Mouse (Mus musculus) v-Abl transformed pro-B cells (cell line): ENCODE results near the gene Dyrk3.
"Not testable (repeated sequence)": the region's sequence is repeated elsewhere in the genome, so short reads cannot be mapped to it uniquely, and the experiment has no call there.

Source experiments
- in situ Hi-C, 2 experiments: fragments of 400-800 bp; cut with MboI; formaldehyde crosslinking; loops; one replicate each; pipeline ENCODE4 v1.15.1; 2025; ENCODE audit not compliant: unreplicated experiment in 2 of 2

Gene Dyrk3

GRCm38 (mm10) chr1:131161091-131161490 is 23.0 kb upstream of the Dyrk3 start:
- in situ Hi-C loops, result no loop called here

- in situ Hi-C loops, result loop anchor here (5.0 to 10.0 kb wide), 2 partner anchors 37 to 55 kb away; no protein-coding TSS in a partner anchor
Observed at GRCm38 (mm10) chr1:131159573-131160327, 21.6 kb upstream of the Dyrk3 start.

GRCm38 (mm10) chr1:131155456-131155855 is 17.3 kb upstream of the Dyrk3 start:
- in situ Hi-C loops, result loop anchor here (5.0 to 10.0 kb wide), 2 partner anchors 33 to 51 kb away; no protein-coding TSS in a partner anchor

- in situ Hi-C loops, result loop anchor here in 1 of 2 experiments (10.0 kb wide), 1 partner anchor 48 kb away; no protein-coding TSS in a partner anchor
Observed at GRCm38 (mm10) chr1:131153018-131153629, 15.0 kb upstream of the Dyrk3 start, which contains the start of gene Eif2d. TSS of gene Eif2d (plus strand) at chr1:131153181.

- in situ Hi-C loops, result no loop called here
Observed at GRCm38 (mm10) chr1:131149496-131149895, 11.4 kb upstream of the Dyrk3 start.

GRCm38 (mm10) chr1:131146181-131146614 is 8.1 kb upstream of the Dyrk3 start:
- in situ Hi-C loops, result no loop called here

- in situ Hi-C loops, result not testable (repeated sequence)
Observed at GRCm38 (mm10) chr1:131145222-131145621, 7.1 kb upstream of the Dyrk3 start.

- in situ Hi-C loops, result no loop called here
Observed at GRCm38 (mm10) chr1:131142472-131142871, 4.3 kb upstream of the Dyrk3 start.

- in situ Hi-C loops, result no loop called here
Observed at GRCm38 (mm10) chr1:131141449-131141848, 3.3 kb upstream of the Dyrk3 start.

GRCm38 (mm10) chr1:131139102-131140095 is 1.3 kb upstream of the Dyrk3 start:
- in situ Hi-C loops, result no loop called here

GRCm38 (mm10) chr1:131137717-131138118 is 422 bp downstream of the Dyrk3 start:
- in situ Hi-C loops, result no loop called here

- in situ Hi-C loops, result no loop called here
Observed at GRCm38 (mm10) chr1:131137111-131137510, 1.0 kb downstream of the Dyrk3 start.

GRCm38 (mm10) chr1:131135960-131136629 is 2.0 kb downstream of the Dyrk3 start:
- in situ Hi-C loops, result no loop called here

- in situ Hi-C loops, result no loop called here
Observed at GRCm38 (mm10) chr1:131134942-131135522, 3.1 kb downstream of the Dyrk3 start.

- in situ Hi-C loops, result no loop called here
Observed at GRCm38 (mm10) chr1:131134231-131134630, 3.9 kb downstream of the Dyrk3 start.

- in situ Hi-C loops, result no loop called here
Observed at GRCm38 (mm10) chr1:131125987-131126744, 12.0 kb downstream of the Dyrk3 start.

GRCm38 (mm10) chr1:131123522-131124265 is 14.4 kb downstream of the Dyrk3 start:
- in situ Hi-C loops, result loop anchor here (5.0 kb wide), 1 partner anchor 34 kb away; no protein-coding TSS in a partner anchor

- in situ Hi-C loops, result loop anchor here (5.0 kb wide), 1 partner anchor 35 kb away; no protein-coding TSS in a partner anchor
Observed at GRCm38 (mm10) chr1:131121987-131122386, 16.2 kb downstream of the Dyrk3 start.
